Mouse (Mus musculus) C3H10T1/2 (cell line): Measurements from ENCODE around the gene Dytn. TPM values are rescaled to one million over a fixed set of nuclear protein-coding genes. Genes with fewer than 3 reads are reported as not detected.

Experiments
- polyA plus RNA-seq, 2 experiments: library from polyadenylated mRNA; unstranded; fragments of >200 nt; fragmentation: generic; extraction: Trizol; gene quantifications; one replicate each; pipeline ENCODE4 v1.2.1; 2012; ENCODE audit warnings: missing spikeins in 2 of 2

The Dytn gene
- polyA plus RNA-seq: not detected

GRCm38 (mm10) chr1:63686827-63687226, at the start of gene Dytn:
Gene Dytn (minus strand): TSS chr1:63686927.

GRCm38 (mm10) chr1:63730240-63730771, 43.6 kb upstream of the Dytn start, which contains the start of the genes Mdh1b and Fastkd2:
Gene Mdh1b (minus strand): TSS chr1:63730318.
Gene Fastkd2 (plus strand): TSS chr1:63730614.

DNA sequence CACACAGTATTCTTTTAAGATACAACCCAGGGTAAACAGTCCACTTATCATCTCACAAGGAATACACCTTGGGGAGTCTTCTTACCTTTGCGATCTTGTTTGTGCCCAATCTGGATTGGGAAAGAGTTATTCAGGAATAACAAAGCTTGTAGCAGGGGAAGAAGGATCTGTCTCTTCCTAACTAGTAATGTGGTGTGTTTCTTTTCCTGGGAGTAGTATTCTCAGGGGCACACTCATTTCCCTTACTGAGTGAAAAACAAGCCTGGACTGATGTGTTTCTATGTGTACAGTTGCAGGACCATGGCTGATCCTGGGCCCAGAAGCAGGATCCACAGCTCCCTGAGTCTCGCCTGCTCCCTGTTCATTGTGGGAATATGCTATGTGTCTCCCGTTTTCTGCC, 71.1 kb downstream of the Dytn start, which contains the start of gene Gm39653:
Gene Gm39653 (plus strand): TSS at position 301 of the 400 bp plus-strand sequence.

Other genes starting within 250 kb of the Dytn start
- 10 to 100 TPM in 1 of 2 experiments, 1 to 10 TPM in 1; 2.8 to 33.5 TPM for gene Adam23, start 241.0 kb downstream of the Dytn start, polyA plus RNA-seq
- gene Gm39653, start 71.0 kb downstream of the Dytn start, polyA plus RNA-seq: not detected
- gene Mdh1b, start 43.4 kb upstream of the Dytn start, polyA plus RNA-seq: under 1 TPM in 1 of 2 experiments, not detected in 1; 0.06 TPM
- gene Fastkd2, start 43.7 kb upstream of the Dytn start, polyA plus RNA-seq: 10 to 100 TPM in 1 of 2 experiments, 1 to 10 TPM in 1; 1.7 to 12.8 TPM
- gene 4933402D24Rik, start 82.3 kb upstream of the Dytn start, polyA plus RNA-seq: under 1 TPM in 1 of 2 experiments, not detected in 1; 0.05 TPM